Mouse (Mus musculus): ENCODE results near the gene Inka1. TPM values are rescaled to one million over a fixed set of nuclear protein-coding genes. Genes with fewer than 3 reads are reported as not detected.

Inka1 gene
- total and polyA plus RNA-seq, 3 experiments, result 25.2 to 30.2 (median 28.0) TPM

DNA sequence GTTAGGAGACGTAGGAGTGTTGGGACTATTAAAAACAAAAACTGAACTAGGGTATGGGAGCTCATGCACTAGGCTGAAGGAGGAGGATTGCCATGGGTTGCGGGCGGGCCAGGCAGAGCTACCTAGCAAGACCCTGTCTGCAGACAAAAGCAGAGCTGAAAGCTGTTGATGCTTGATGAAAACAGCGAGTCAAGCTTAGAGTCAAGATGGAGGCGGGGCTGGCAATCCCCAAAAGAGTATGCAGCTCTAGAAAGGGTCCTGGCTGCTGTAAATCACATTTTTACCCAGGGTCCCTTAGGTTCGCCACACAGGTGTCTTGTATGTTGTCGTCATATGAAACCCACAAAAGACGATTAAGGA is 17.8 kb upstream of the Inka1 start:
- in situ Hi-C loops (cut with MboI; ENCODE audit: low pct_ligation_motif_present, low pct_unique_long_range_greater_than_20kb, low sequenced_read_pairs), result no loop called here
- Histone ChIP-seq H3K9ac (ENCODE audit: insufficient read depth, low read depth) (peak overlapping the region; percentile 92), H3K27ac (ENCODE audit: insufficient read depth, low read depth) (no peak overlapping the region), H3K27me3 (replicated peaks) (no peaks in the 10 kb centered on the region), H3K36me3 (replicated peaks in 1 of 2; ENCODE audit: control insufficient read depth in 1 of 2, insufficient read depth in 1 of 2, low read length in 1 of 2) (peaks cover 2 to 15% of the 10 kb centered on the region in 2 experiments), H3K4me3 (replicated peaks in 1 of 3; ENCODE audit: low read depth in 2 of 3, low read length in 2 of 3, poor library complexity in 1 of 3) (peak overlapping the region; percentile 64 to 96 (median 93)), H3K9me3 (replicated peaks; ENCODE audit: low read length) (no peaks in the 10 kb centered on the region), H3K4me2 (ENCODE audit: insufficient read depth, low read depth, poor library complexity, severe bottlenecking) (peak overlapping the region; percentile 45), H3K4me1 (ENCODE audit: control insufficient read depth in 1 of 2, insufficient read depth in 2 of 2) (peaks cover 0 to 36% of the 10 kb centered on the region in 2 experiments; a peak in 2 of 4 replicates), H3K79me2 (replicated peaks; ENCODE audit: control insufficient read depth, extremely low read depth, insufficient read depth, poor library complexity, severe bottlenecking) (peaks cover 50% of the 10 kb centered on the region)
- dilution Hi-C loops (cut with MboI; ENCODE audit: extremely low pct_ligation_motif_present, extremely low pct_unique_long_range_greater_than_20kb, low sequenced_read_pairs), result no loop called here
- DNase-seq (ENCODE audit: extremely low read depth), result no peak
- TF ChIP-seq SIN3A (IDR thresholded peaks at IDR 0.05; ENCODE audit: low read length) (no peak), MEF2A (IDR thresholded peaks at IDR 0.05; ENCODE audit: borderline replicate concordance, low read depth, low read length) (no peak), JUN (IDR thresholded peaks at IDR 0.05; ENCODE audit: insufficient read depth, low read depth, low read length) (no peak), UBTF (IDR thresholded peaks at IDR 0.05; ENCODE audit: low read depth, low read length) (no peak), KAT2A (IDR thresholded peaks at IDR 0.05; ENCODE audit: insufficient replicate concordance, low read length) (no peak), BHLHE40 (IDR thresholded peaks at IDR 0.05; ENCODE audit: low read depth, low read length) (0 out of 2 replicates have a peak, but pooled peaks have one; percentile 11), CHD1 (IDR thresholded peaks at IDR 0.05; ENCODE audit: low read depth, low read length) (no peak)

DNA sequence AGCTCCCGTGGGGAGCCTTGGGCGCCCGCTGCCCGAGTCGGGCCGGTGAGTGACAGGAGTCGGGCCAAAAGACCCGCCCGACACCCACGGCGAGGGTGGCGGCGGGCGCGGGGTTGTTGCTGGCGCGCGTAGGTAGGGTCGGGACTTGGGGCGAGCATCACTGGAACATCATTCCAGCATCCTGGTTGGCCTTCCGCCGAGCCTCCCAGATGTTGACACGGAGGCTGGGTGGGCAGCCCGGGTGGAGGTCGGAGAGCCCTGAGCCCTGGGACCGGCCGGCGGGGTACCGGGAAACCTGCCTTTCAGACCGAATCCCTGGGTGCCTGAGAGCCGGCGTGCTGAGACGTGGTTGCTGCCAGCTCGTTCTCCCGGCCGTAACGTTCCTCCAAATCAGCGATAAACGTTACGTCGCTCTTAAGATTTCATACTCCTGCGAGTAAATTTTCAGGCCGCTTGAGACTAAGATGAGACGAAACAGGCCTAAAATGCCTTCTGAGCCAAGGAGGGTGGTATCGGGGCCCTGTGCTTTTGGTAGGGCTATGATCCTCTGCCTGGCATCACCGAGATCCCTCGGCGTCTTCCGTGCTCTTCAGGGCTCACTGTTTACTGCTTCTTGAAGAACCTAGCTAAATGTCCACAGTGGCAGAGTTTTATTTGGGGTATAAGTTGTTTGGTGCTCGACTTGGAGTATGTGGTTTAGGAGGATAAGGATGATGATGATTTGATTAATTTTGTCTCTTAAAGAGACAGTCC is 17.3 kb upstream of the Inka1 start:
- dilution Hi-C loops (cut with MboI; ENCODE audit: extremely low pct_ligation_motif_present, extremely low pct_unique_long_range_greater_than_20kb, low sequenced_read_pairs), result no loop called here
- H3K4me2 ChIP-seq (ENCODE audit: insufficient read depth, low read depth, poor library complexity, severe bottlenecking), result peak overlapping the region; percentile 45; the same call in 1 of the 2 replicates
- H3K4me3 ChIP-seq (replicated peaks in 1 of 3; ENCODE audit: low read depth in 2 of 3, low read length in 2 of 3, poor library complexity in 1 of 3), result peak overlapping the region; percentile 64 to 96 (median 93)
- no peaks in the 10 kb centered on the region for H3K9me3 ChIP-seq (replicated peaks; ENCODE audit: low read length)
- no peaks in the 10 kb centered on the region for H3K27me3 ChIP-seq (replicated peaks)
- in situ Hi-C loops (cut with MboI; ENCODE audit: low pct_ligation_motif_present, low pct_unique_long_range_greater_than_20kb, low sequenced_read_pairs), result no loop called here
- peak overlapping the region; percentile 92 for H3K9ac ChIP-seq (ENCODE audit: insufficient read depth, low read depth)
- H3K27ac ChIP-seq (ENCODE audit: insufficient read depth, low read depth), result peak overlapping the region; percentile 12; the same call in 1 of the 2 replicates
- 0 out of 2 replicates have a peak, but pooled peaks have one; percentile 14 for TF ChIP-seq UBTF (IDR thresholded peaks at IDR 0.05; ENCODE audit: low read depth, low read length)
- no peak for TF ChIP-seq IRF4 (IDR thresholded peaks at IDR 0.05; ENCODE audit: low read depth, low read length)
- TF ChIP-seq SIN3A (IDR thresholded peaks at IDR 0.05; ENCODE audit: low read length), result peak; percentile 43; the same call in 1 of the 2 replicates
- H3K79me2 ChIP-seq (replicated peaks; ENCODE audit: control insufficient read depth, extremely low read depth, insufficient read depth, poor library complexity, severe bottlenecking), result peaks cover 45% of the 10 kb centered on the region
- H3K4me1 ChIP-seq (ENCODE audit: control insufficient read depth in 1 of 2, insufficient read depth in 2 of 2), result peaks cover 0 to 30% of the 10 kb centered on the region in 2 experiments; a peak in 2 of 4 replicates
- H3K36me3 ChIP-seq (replicated peaks in 1 of 2; ENCODE audit: control insufficient read depth in 1 of 2, insufficient read depth in 1 of 2, low read length in 1 of 2), result peaks cover under 1 to 11% of the 10 kb centered on the region in 2 experiments
- DNase-seq (ENCODE audit: extremely low read depth), result no peak

Measured in CH12.LX (cell line).